Mouse (Mus musculus): ENCODE results near the gene H2-M5. TPM values are rescaled to one million over a fixed set of nuclear protein-coding genes. Genes with fewer than 3 reads are reported as not detected.

Gene H2-M5
- total and polyA plus RNA-seq, 3 experiments, result 0.11 TPM; not detected in 2

- Histone ChIP-seq H3K4me3 (ENCODE audit: low read depth, low read length) (no peak overlapping the region), H3K36me3 (replicated peaks) (no peaks in the 10 kb centered on the region), H3K27me3 (ENCODE audit: insufficient read depth, low read length) (peaks cover 7% of the 10 kb centered on the region), H3K4me1 (ENCODE audit: insufficient read depth, low read depth, low read length) (no peaks in the 10 kb centered on the region; the same call in 1 of the 2 replicates), H3K9me3 (replicated peaks) (no peaks in the 10 kb centered on the region)
- TF ChIP-seq POLR2AphosphoS5 (IDR thresholded peaks at IDR 0.05; ENCODE audit: insufficient replicate concordance, low read depth, low read length) (no peak), GATA2 (IDR thresholded peaks at IDR 0.05; ENCODE audit: borderline replicate concordance, low read depth, low read length) (no peak), TAL1 (conservative IDR thresholded peaks at IDR 0.05; ENCODE audit: low read depth, low read length) (no peak), GATA1 (IDR thresholded peaks at IDR 0.05; ENCODE audit: borderline replicate concordance, low read length) (no peak)
- ATAC-seq (ENCODE audit: extremely low read depth, insufficient number of reproducible peaks, low FRiP score, poor library complexity, severe bottlenecking) (no peak), DNase-seq (ENCODE audit: low spot score) (no peak)
Observed at GRCm38 (mm10) chr17:36988475-36988874, 862 bp downstream of the H2-M5 start.

- 0 out of 2 replicates have a peak, but pooled peaks cover 8% of the 10 kb centered on the region for H3K4me1 ChIP-seq (ENCODE audit: insufficient read depth, low read depth, low read length)
- peaks cover 32% of the 10 kb centered on the region for H3K27me3 ChIP-seq (ENCODE audit: insufficient read depth, low read length)
- 0 out of 2 replicates have a peak, but pooled peaks have one; percentile 45 for ATAC-seq (ENCODE audit: extremely low read depth, insufficient number of reproducible peaks, low FRiP score, poor library complexity, severe bottlenecking)
Observed at GRCm38 (mm10) chr17:36982253-36983155, 6.8 kb downstream of the H2-M5 start.

GRCm38 (mm10) chr17:36981845-36982244 is 7.5 kb downstream of the H2-M5 start:
- Histone ChIP-seq H3K4me3 (ENCODE audit: low read depth, low read length) (no peak overlapping the region), H3K4me1 (ENCODE audit: insufficient read depth, low read depth, low read length) (0 out of 2 replicates have a peak, but pooled peaks cover 8% of the 10 kb centered on the region), H3K9me3 (replicated peaks) (no peaks in the 10 kb centered on the region), H3K36me3 (replicated peaks) (no peaks in the 10 kb centered on the region), H3K27me3 (ENCODE audit: insufficient read depth, low read length) (peaks cover 34% of the 10 kb centered on the region)
- DNase-seq (ENCODE audit: low spot score), result no peak
- TF ChIP-seq GATA2 (IDR thresholded peaks at IDR 0.05; ENCODE audit: borderline replicate concordance, low read depth, low read length) (no peak), POLR2AphosphoS5 (IDR thresholded peaks at IDR 0.05; ENCODE audit: insufficient replicate concordance, low read depth, low read length) (no peak), TAL1 (conservative IDR thresholded peaks at IDR 0.05; ENCODE audit: low read depth, low read length) (no peak)
- no peak for ATAC-seq (ENCODE audit: extremely low read depth, insufficient number of reproducible peaks, low FRiP score, poor library complexity, severe bottlenecking)

More at GRCm38 (mm10) chr17:36982253-36983155, 6.8 kb downstream of the H2-M5 start:
- TF ChIP-seq CTCF (IDR thresholded peaks at IDR 0.05; ENCODE audit: low read depth, low read length), result no peak
- TF ChIP-seq GATA1 (IDR thresholded peaks at IDR 0.05; ENCODE audit: borderline replicate concordance, low read length), result no peak
- no peak for TF ChIP-seq TAL1 (conservative IDR thresholded peaks at IDR 0.05; ENCODE audit: low read depth, low read length)
- TF ChIP-seq POLR2AphosphoS5 (IDR thresholded peaks at IDR 0.05; ENCODE audit: insufficient replicate concordance, low read depth, low read length), result no peak
- no peak for TF ChIP-seq GATA2 (IDR thresholded peaks at IDR 0.05; ENCODE audit: borderline replicate concordance, low read depth, low read length)
- no peak overlapping the region for H3K4me3 ChIP-seq (ENCODE audit: low read depth, low read length)
- DNase-seq (ENCODE audit: low spot score), result no peak
- H3K36me3 ChIP-seq (replicated peaks), result no peaks in the 10 kb centered on the region
- no peaks in the 10 kb centered on the region for H3K9me3 ChIP-seq (replicated peaks)

- H3K36me3 ChIP-seq (replicated peaks), result no peaks in the 10 kb centered on the region
- no peaks in the 10 kb centered on the region for H3K9me3 ChIP-seq (replicated peaks)
- DNase-seq (ENCODE audit: low spot score) (no peak), ATAC-seq (ENCODE audit: extremely low read depth, insufficient number of reproducible peaks, low FRiP score, poor library complexity, severe bottlenecking) (no peak)
- TF ChIP-seq GATA1 (IDR thresholded peaks at IDR 0.05; ENCODE audit: borderline replicate concordance, low read length) (no peak), GATA2 (IDR thresholded peaks at IDR 0.05; ENCODE audit: borderline replicate concordance, low read depth, low read length) (no peak), POLR2AphosphoS5 (IDR thresholded peaks at IDR 0.05; ENCODE audit: insufficient replicate concordance, low read depth, low read length) (no peak), CTCF (IDR thresholded peaks at IDR 0.05; ENCODE audit: low read depth, low read length) (no peak), TAL1 (conservative IDR thresholded peaks at IDR 0.05; ENCODE audit: low read depth, low read length) (no peak)
- H3K27me3 ChIP-seq (ENCODE audit: insufficient read depth, low read length), result peaks cover 32% of the 10 kb centered on the region
- H3K4me3 ChIP-seq (ENCODE audit: low read depth, low read length), result no peak within 1 kb of the TSS
- 0 out of 2 replicates have a peak, but pooled peaks cover 8% of the 10 kb centered on the region for H3K4me1 ChIP-seq (ENCODE audit: insufficient read depth, low read depth, low read length)
Observed at GRCm38 (mm10) chr17:36981221-36981813, 8.0 kb downstream of the H2-M5 start, which contains the start of gene 2410137M14Rik. TSS of gene 2410137M14Rik (minus strand) at chr17:36981237.

- TF ChIP-seq TAL1 (conservative IDR thresholded peaks at IDR 0.05; ENCODE audit: low read depth, low read length), result no peak
- TF ChIP-seq POLR2AphosphoS5 (IDR thresholded peaks at IDR 0.05; ENCODE audit: insufficient replicate concordance, low read depth, low read length), result no peak
- TF ChIP-seq GATA2 (IDR thresholded peaks at IDR 0.05; ENCODE audit: borderline replicate concordance, low read depth, low read length), result no peak
- no peak for TF ChIP-seq GATA1 (IDR thresholded peaks at IDR 0.05; ENCODE audit: borderline replicate concordance, low read length)
- TF ChIP-seq CTCF (IDR thresholded peaks at IDR 0.05; ENCODE audit: low read depth, low read length), result no peak
- H3K4me1 ChIP-seq (ENCODE audit: insufficient read depth, low read depth, low read length), result peaks cover 3% of the 10 kb centered on the region
- no peaks in the 10 kb centered on the region for H3K9me3 ChIP-seq (replicated peaks)
- DNase-seq (ENCODE audit: low spot score) (no peak), ATAC-seq (ENCODE audit: extremely low read depth, insufficient number of reproducible peaks, low FRiP score, poor library complexity, severe bottlenecking) (no peak)
- H3K36me3 ChIP-seq (replicated peaks), result no peaks in the 10 kb centered on the region
- no peak overlapping the region for H3K4me3 ChIP-seq (ENCODE audit: low read depth, low read length)
- H3K27me3 ChIP-seq (ENCODE audit: insufficient read depth, low read length), result peaks cover 21% of the 10 kb centered on the region
Observed at GRCm38 (mm10) chr17:36973271-36973787, 16.0 kb downstream of the H2-M5 start.

- TF ChIP-seq POLR2AphosphoS5 (IDR thresholded peaks at IDR 0.05; ENCODE audit: insufficient replicate concordance, low read depth, low read length) (no peak), CTCF (IDR thresholded peaks at IDR 0.05; ENCODE audit: low read depth, low read length) (no peak), GATA1 (IDR thresholded peaks at IDR 0.05; ENCODE audit: borderline replicate concordance, low read length) (no peak), GATA2 (IDR thresholded peaks at IDR 0.05; ENCODE audit: borderline replicate concordance, low read depth, low read length) (no peak), TAL1 (conservative IDR thresholded peaks at IDR 0.05; ENCODE audit: low read depth, low read length) (no peak)
- H3K4me1 ChIP-seq (ENCODE audit: insufficient read depth, low read depth, low read length), result peaks cover 3% of the 10 kb centered on the region
- H3K4me3 ChIP-seq (ENCODE audit: low read depth, low read length), result no peak overlapping the region
- no peaks in the 10 kb centered on the region for H3K9me3 ChIP-seq (replicated peaks)
- DNase-seq (ENCODE audit: low spot score) (no peak), ATAC-seq (ENCODE audit: extremely low read depth, insufficient number of reproducible peaks, low FRiP score, poor library complexity, severe bottlenecking) (no peak; the same call in 1 of the 2 replicates)
- H3K27me3 ChIP-seq (ENCODE audit: insufficient read depth, low read length), result peaks cover 20% of the 10 kb centered on the region
- H3K36me3 ChIP-seq (replicated peaks), result no peaks in the 10 kb centered on the region
Observed at GRCm38 (mm10) chr17:36972791-36973190, 16.5 kb downstream of the H2-M5 start.
